Mouse (Mus musculus): ENCODE measurements at regions not wholly inside any gene's neighbourhood (a gene's known extent, or its start where the extent isn't known, plus 50 kb on each side); places are given as distances from the start of the nearest gene placed in this dataset.

GRCm38 (mm10) chr8:30482956-30483355, 2945.6 kb upstream of the 5930422O12Rik start:
- DNase-seq (ENCODE audit: low spot score), result no peak

- DNase-seq (ENCODE audit: low spot score), result no peak
Measured at GRCm38 (mm10) chr8:30494851-30495355, 2933.6 kb upstream of the 5930422O12Rik start.

GRCm38 (mm10) chr8:30502164-30502563, 2926.3 kb upstream of the 5930422O12Rik start:
- no peak for DNase-seq (ENCODE audit: low spot score)

- DNase-seq (ENCODE audit: low spot score), result no peak
Measured at GRCm38 (mm10) chr8:30511358-30511757, 2917.2 kb upstream of the 5930422O12Rik start.

GRCm38 (mm10) chr8:30522806-30523462, 2905.6 kb upstream of the 5930422O12Rik start:
- DNase-seq (ENCODE audit: low spot score), result no peak

- DNase-seq (ENCODE audit: low spot score), result no peak
Measured at GRCm38 (mm10) chr8:30532862-30533500, 2895.5 kb upstream of the 5930422O12Rik start.

GRCm38 (mm10) chr8:30533501-30533870, 2895.0 kb upstream of the 5930422O12Rik start:
- DNase-seq (ENCODE audit: low spot score), result no peak

GRCm38 (mm10) chr8:30535450-30535849, 2893.1 kb upstream of the 5930422O12Rik start:
- no peak for DNase-seq (ENCODE audit: low spot score)

- no peak for DNase-seq (ENCODE audit: low spot score)
Measured at GRCm38 (mm10) chr8:30542196-30542595, 2886.3 kb upstream of the 5930422O12Rik start.

- DNase-seq (ENCODE audit: low spot score), result no peak
Measured at GRCm38 (mm10) chr8:30547820-30548219, 2880.7 kb upstream of the 5930422O12Rik start.

- DNase-seq (ENCODE audit: low spot score), result no peak
Measured at GRCm38 (mm10) chr8:30551051-30551450, 2877.5 kb upstream of the 5930422O12Rik start.

GRCm38 (mm10) chr8:30557429-30557828, 2871.1 kb upstream of the 5930422O12Rik start:
- DNase-seq (ENCODE audit: low spot score), result no peak

GRCm38 (mm10) chr8:30561323-30562207, 2866.9 kb upstream of the 5930422O12Rik start:
- DNase-seq (ENCODE audit: low spot score), result no peak

GRCm38 (mm10) chr8:30569799-30570198, 2858.7 kb upstream of the 5930422O12Rik start:
- DNase-seq (ENCODE audit: low spot score), result no peak

GRCm38 (mm10) chr8:30570547-30570946, 2858.0 kb upstream of the 5930422O12Rik start:
- no peak for DNase-seq (ENCODE audit: low spot score)

- DNase-seq (ENCODE audit: low spot score), result peak; percentile 3
Measured at GRCm38 (mm10) chr8:30587508-30587907, 2841.0 kb upstream of the 5930422O12Rik start.

- DNase-seq (ENCODE audit: low spot score), result no peak
Measured at GRCm38 (mm10) chr8:30602421-30602820, 2826.1 kb upstream of the 5930422O12Rik start.

GRCm38 (mm10) chr8:30630332-30630731, 2798.2 kb upstream of the 5930422O12Rik start:
- DNase-seq (ENCODE audit: low spot score), result no peak

GRCm38 (mm10) chr8:30636791-30637190, 2791.7 kb upstream of the 5930422O12Rik start:
- DNase-seq (ENCODE audit: low spot score), result no peak

GRCm38 (mm10) chr8:30642866-30643690, 2785.4 kb upstream of the 5930422O12Rik start:
- DNase-seq (ENCODE audit: low spot score), result no peak

GRCm38 (mm10) chr8:30648497-30648896, 2780.0 kb upstream of the 5930422O12Rik start:
- DNase-seq (ENCODE audit: low spot score), result no peak

Measured in urinary bladder, postnatal 25 days (tissue).